Mouse (Mus musculus) leukemia stem cell, adult 10-12 weeks (primary cell): Measurements from ENCODE around the gene Ccl6. TPM values are rescaled to one million over a fixed set of nuclear protein-coding genes. Genes with fewer than 3 reads are reported as not detected.

Source experiments
- polyA plus RNA-seq: library from polyadenylated mRNA; stranded (reverse); fragments of >175 nt; gene quantifications from 2 replicates; pipeline ENCODE4 v1.2.3, GENCODE M21; 2012; ENCODE audit warnings: low replicate concordance

Gene Ccl6
- polyA plus RNA-seq = 7.6 TPM in 1 of 2 replicates, not detected in the other

GRCm38 (mm10) chr11:83592853-83593252 lies at the start of gene Ccl6:
Gene Ccl6, minus strand, starts transcription at chr11:83593087.

GRCm38 (mm10) chr11:83578186-83578760 lies 14.6 kb downstream of the Ccl6 start, which contains the start of gene Ccl9:
Gene Ccl9, minus strand, starts transcription at chr11:83578636.

Other genes with a start within 250 kb of the Ccl6 start
- 0.09 and 0.11 TPM in 2 replicates for gene Rasl10b, start 183.9 kb downstream of the Ccl6 start, polyA plus RNA-seq
- gene Gas2l2, start 163.6 kb downstream of the Ccl6 start, polyA plus RNA-seq = not detected in 2 replicates
- 0.50 TPM in 1 of 2 replicates, not detected in the other for gene 1700020L24Rik, start 155.4 kb downstream of the Ccl6 start, polyA plus RNA-seq
- gene Mmp28, start 130.0 kb downstream of the Ccl6 start, polyA plus RNA-seq = 0.42 and 0.46 TPM in 2 replicates
- 45.6 and 117 TPM in 2 replicates for gene Taf15, start 120.0 kb downstream of the Ccl6 start, polyA plus RNA-seq
- not detected in 2 replicates for gene Heatr9, start 70.9 kb downstream of the Ccl6 start, polyA plus RNA-seq
- 20.3 and 71.8 TPM in 2 replicates for gene Ccl5, start 62.6 kb downstream of the Ccl6 start, polyA plus RNA-seq
- 0.29 TPM in 1 of 2 replicates, not detected in the other for gene Ccl9, start 14.5 kb downstream of the Ccl6 start, polyA plus RNA-seq
- 0.36 TPM in 1 of 2 replicates, not detected in the other for gene Rpl9-ps1, start 52.5 kb upstream of the Ccl6 start, polyA plus RNA-seq
- gene Ccl3, start 56.3 kb upstream of the Ccl6 start, polyA plus RNA-seq = 0.25 and 2.2 TPM in 2 replicates
- gene Ccl4, start 69.5 kb upstream of the Ccl6 start, polyA plus RNA-seq = 1.1 and 4.5 TPM in 2 replicates
- gene Wfdc17, start 110.9 kb upstream of the Ccl6 start, polyA plus RNA-seq = not detected in 2 replicates
- not detected in 2 replicates for gene Wfdc18, start 115.9 kb upstream of the Ccl6 start, polyA plus RNA-seq
- gene Wfdc21, start 153.9 kb upstream of the Ccl6 start, polyA plus RNA-seq = not detected in 2 replicates
- 4.6 and 8.6 TPM in 2 replicates for gene Heatr6, start 160.6 kb upstream of the Ccl6 start, polyA plus RNA-seq